Mouse (Mus musculus) thymus, adult 2 months (tissue): ENCODE data around the gene Cdh23. TPM values are rescaled to one million over a fixed set of nuclear protein-coding genes. Genes with fewer than 3 reads are reported as not detected.

Experiments
- DNase-seq: peaks from one replicate; pipeline ENCODE4 v3.0.0; 2021
- H3K27ac ChIP-seq: fragments of 200-500 bp; 2 replicates; pipeline ENCODE4 v1.5.1; 2012; ENCODE audit warnings: low read length, control low read depth; ENCODE audit not compliant: control insufficient read depth, insufficient read depth
- H3K27me3 ChIP-seq: fragments of 200-500 bp; 2 replicates; pipeline ENCODE4 v1.6.1; 2012; ENCODE audit warnings: mild to moderate bottlenecking, low read length, moderate library complexity, mixed read lengths; ENCODE audit not compliant: control insufficient read depth, insufficient read depth
- H3K36me3 ChIP-seq: fragments of 200-500 bp; 2 replicates; pipeline ENCODE4 v1.6.1; 2012; ENCODE audit warnings: mild to moderate bottlenecking, low read length, moderate library complexity; ENCODE audit not compliant: control insufficient read depth, insufficient read depth
- H3K4me1 ChIP-seq: fragments of 200-500 bp; replicated peaks from 2 replicates; pipeline ENCODE4 v1.6.1; 2012; ENCODE audit warnings: low read length; ENCODE audit not compliant: control insufficient read depth, insufficient read depth
- H3K4me3 ChIP-seq: fragments of 200-500 bp; 2 replicates; pipeline ENCODE4 v1.5.1; 2012; ENCODE audit warnings: mild to moderate bottlenecking, low read length, control low read depth, moderate library complexity; ENCODE audit not compliant: control insufficient read depth, insufficient read depth
- CTCF ChIP-seq: fragments of 200-500 bp; IDR thresholded peaks from 2 replicates; pipeline ENCODE4 v1.5.1; 2012; ENCODE audit warnings: mild to moderate bottlenecking, control low read depth, low read length, moderate library complexity, borderline replicate concordance; ENCODE audit not compliant: control insufficient read depth, poor library complexity, insufficient read depth; ENCODE audit errors: extremely low read depth
- POLR2A ChIP-seq: fragments of 200-500 bp; IDR thresholded peaks from 2 replicates; pipeline ENCODE4 v1.6.1; 2012; ENCODE audit warnings: mild to moderate bottlenecking, low read length, control low read depth, moderate library complexity; ENCODE audit not compliant: control insufficient read depth, poor library complexity, insufficient read depth; ENCODE audit errors: extremely low read depth
- WGBS: fragments of 180-500 bp; shearing (Covaris S2); methylation state at CpG from one replicate; pipeline ENCODE4 v1.1.7; 2018; 5-methylcytosine and 5-hydroxymethylcytosine counted together
- polyA plus RNA-seq: library from polyadenylated mRNA; depleted of rRNA; stranded (reverse); fragments of >200 nt; gene quantifications from 2 replicates; pipeline ENCODE4 v1.2.3, GENCODE M21; 2012

Gene Cdh23
- polyA plus RNA-seq, 1 experiment = 3.5 TPM

- DNase-seq = peak; percentile 30
- Histone ChIP-seq H3K4me3 (0 out of 2 replicates have a peak overlapping the region, but pooled peaks have one; percentile 3), H3K4me1 (peaks cover 59% of the 10 kb centered on the region), H3K27me3 (no peaks in the 10 kb centered on the region), H3K27ac (peak overlapping the region; percentile 30; the same call in 1 of the 2 replicates), H3K36me3 (peaks cover 37% of the 10 kb centered on the region)
- WGBS = 7% methylated on average over 7 of the region's 7 CpGs
- TF ChIP-seq CTCF (no peak), POLR2A (no peak)
Measured at GRCm38 (mm10) chr10:60290026-60290738, 406.1 kb downstream of the Cdh23 start.

- no peak for TF ChIP-seq POLR2A
- no peak for TF ChIP-seq CTCF
- DNase-seq = peak; percentile 35
- peaks cover 65% of the 10 kb centered on the region for H3K4me1 ChIP-seq
- H3K36me3 ChIP-seq = peaks cover 27% of the 10 kb centered on the region
- WGBS = 28% methylated on average over 8 of the region's 8 CpGs
- no peaks in the 10 kb centered on the region for H3K27me3 ChIP-seq
- no peak overlapping the region for H3K4me3 ChIP-seq
- peak overlapping the region; percentile 21; the same call in 1 of the 2 replicates for H3K27ac ChIP-seq
Measured at GRCm38 (mm10) chr10:60289216-60289615, 407.1 kb downstream of the Cdh23 start.

- H3K4me1 ChIP-seq = peaks cover 78% of the 10 kb centered on the region
Measured at GRCm38 (mm10) chr10:60287726-60288125, 408.6 kb downstream of the Cdh23 start.

GRCm38 (mm10) chr10:60287161-60287560 lies 409.1 kb downstream of the Cdh23 start:
- 90% methylated on average over 4 of the region's 4 CpGs for WGBS
- DNase-seq = no peak
- no peak overlapping the region for H3K4me3 ChIP-seq
- TF ChIP-seq CTCF (no peak), POLR2A (no peak)
- peaks cover 7% of the 10 kb centered on the region for H3K36me3 ChIP-seq
- H3K27ac ChIP-seq = peak overlapping the region; percentile 42; the same call in 1 of the 2 replicates
- H3K4me1 ChIP-seq = peaks cover 82% of the 10 kb centered on the region
- H3K27me3 ChIP-seq = no peaks in the 10 kb centered on the region

More at GRCm38 (mm10) chr10:60287726-60288125, 408.6 kb downstream of the Cdh23 start:
- Histone ChIP-seq H3K4me3 (no peak overlapping the region), H3K27ac (peak overlapping the region; percentile 42; the same call in 1 of the 2 replicates), H3K36me3 (peaks cover 13% of the 10 kb centered on the region), H3K27me3 (no peaks in the 10 kb centered on the region)
- WGBS = 23% methylated on average over 2 of the region's 2 CpGs
- no peak for TF ChIP-seq CTCF
- no peak for TF ChIP-seq POLR2A
- DNase-seq = no peak

GRCm38 (mm10) chr10:60286546-60286945 lies 409.7 kb downstream of the Cdh23 start:
- 74% methylated on average over 7 of the region's 7 CpGs for WGBS
- DNase-seq = no peak
- TF ChIP-seq CTCF (no peak), POLR2A (no peak)
- no peak overlapping the region for H3K4me3 ChIP-seq
- H3K36me3 ChIP-seq = peaks cover 2% of the 10 kb centered on the region; the same call in 1 of the 2 replicates
- no peaks in the 10 kb centered on the region for H3K27me3 ChIP-seq
- H3K4me1 ChIP-seq = peaks cover 84% of the 10 kb centered on the region
- peak overlapping the region; percentile 99 for H3K27ac ChIP-seq

- Histone ChIP-seq H3K27me3 (no peaks in the 10 kb centered on the region), H3K36me3 (no peaks in the 10 kb centered on the region; the same call in 1 of the 2 replicates), H3K27ac (peak overlapping the region; percentile 99), H3K4me3 (peak overlapping the region; percentile 47), H3K4me1 (peaks cover 82% of the 10 kb centered on the region)
- 80% methylated on average over 14 of the region's 14 CpGs for WGBS
- DNase-seq = no peak
- TF ChIP-seq POLR2A (no peak), CTCF (no peak)
Measured at GRCm38 (mm10) chr10:60285676-60286372, 410.5 kb downstream of the Cdh23 start.
